ENCODE assay signal across 8 mouse cellular contexts in genomic region chr11:79339234-79339807, GRCm38 (mm10). TPM values are rescaled to one million over a fixed set of nuclear protein-coding genes. Genes with fewer than 3 reads are reported as not detected.
DNase-seq lines count a peak whose midpoint lies in the region; ATAC-seq and TF ChIP-seq lines count a peak whose summit lies in the region.

Gene Nf1, plus strand, starts transcription at chr11:79339693.

- peaks cover 0 to 18% of the 10 kb centered on the region in 2 experiments; a peak in 2 of 4 replicates for H3K36me3 ChIP-seq in MEL (ENCODE audit: control insufficient read depth in 1 of 2, insufficient read depth in 2 of 2, low read length in 2 of 2)
- H3K36me3 ChIP-seq in lung, embryonic 16.5 days (ENCODE audit: control insufficient read depth, insufficient read depth, low read length) = no peaks in the 10 kb centered on the region; the same call in 1 of the 2 replicates

- peak; percentile 55 to 79; a peak in 3 of 4 replicates for TF ChIP-seq POLR2A in MEL (IDR thresholded peaks at IDR 0.05; ENCODE audit: control insufficient read depth in 1 of 2, insufficient read depth in 1 of 2, low read depth in 1 of 2, low read length in 2 of 2, poor library complexity in 1 of 2)
- TF ChIP-seq POLR2A in cerebellum, adult 2 months (IDR thresholded peaks at IDR 0.05; ENCODE audit: borderline replicate concordance, insufficient read depth, low read length) = peak; percentile 60; the same call in 1 of the 2 replicates

- no peak for TF ChIP-seq CTCF in MEL (IDR thresholded peaks at IDR 0.05 in 2 of 3, conservative IDR thresholded peaks at IDR 0.05 in 1 of 3; ENCODE audit: control insufficient read depth in 1 of 3, insufficient read depth in 1 of 3, low read depth in 2 of 3, low read length in 3 of 3, poor library complexity in 1 of 3, severe bottlenecking in 1 of 3)
- TF ChIP-seq CTCF in cerebellum, adult 2 months (IDR thresholded peaks at IDR 0.05; ENCODE audit: borderline replicate concordance, insufficient read depth, low read depth, low read length) = no peak

- peak within 1 kb of the TSS; percentile 95 for H3K9ac ChIP-seq in MEL (ENCODE audit: control insufficient read depth, low read depth, low read length, poor library complexity, severe bottlenecking)
- peak within 1 kb of the TSS; percentile 98 for H3K9ac ChIP-seq in lung, embryonic 16.5 days (ENCODE audit: low read length)

- peak; percentile 98 for DNase-seq in MEL (ENCODE audit: low read depth, low spot score)
- peak; percentile 94 to 95 for DNase-seq in cerebellum, adult 2 months
- DNase-seq in forelimb bud, embryonic 11.5 days (ENCODE audit: low read depth, low spot score) = peak; percentile 96
- DNase-seq in layer of hippocampus, adult 9-10 months (ENCODE audit: low spot score) = peak; percentile 82
- peak; percentile 96 for DNase-seq in ovary, postnatal 10 days (ENCODE audit: low spot score)
- DNase-seq in thymus, postnatal 10 days (ENCODE audit: low spot score in 2 of 2) = peak; percentile 74

- no peak; a peak in 1 of 4 replicates for TF ChIP-seq EP300 in MEL (IDR thresholded peaks at IDR 0.05; ENCODE audit: low read depth in 1 of 2, low read length in 2 of 2)

- H3K27ac ChIP-seq in MEL (ENCODE audit: control insufficient read depth, low read depth, low read length) = peak within 1 kb of the TSS; percentile 74
- H3K27ac ChIP-seq in cerebellum, adult 2 months (ENCODE audit: insufficient read depth, low read length) = peak within 1 kb of the TSS; percentile 79
- peak within 1 kb of the TSS; percentile 87 for H3K27ac ChIP-seq in lung, embryonic 16.5 days (ENCODE audit: low read length)

- peak within 1 kb of the TSS; percentile 90 to 95 for H3K4me3 ChIP-seq in MEL (ENCODE audit: control insufficient read depth in 1 of 2, insufficient read depth in 1 of 2, low read depth in 2 of 2, low read length in 2 of 2)
- H3K4me3 ChIP-seq in cerebellum, adult 2 months (replicated peaks; ENCODE audit: insufficient read depth, low read depth, low read length) = peak within 1 kb of the TSS; percentile 64
- H3K4me3 ChIP-seq in lung, embryonic 16.5 days (ENCODE audit: low read length) = peak within 1 kb of the TSS; percentile 96

- peaks cover 19% of the 10 kb centered on the region for H3K79me2 ChIP-seq in MEL (ENCODE audit: control insufficient read depth, insufficient read depth, low read length, poor library complexity)

- peaks cover 18 to 21% of the 10 kb centered on the region in 2 experiments for H3K4me1 ChIP-seq in MEL (ENCODE audit: control insufficient read depth in 1 of 2, insufficient read depth in 2 of 2, low read length in 2 of 2)
- no peaks in the 10 kb centered on the region for H3K4me1 ChIP-seq in cerebellum, adult 2 months (ENCODE audit: control insufficient read depth, insufficient read depth, low read length)
- peaks cover 9% of the 10 kb centered on the region; the same call in 1 of the 2 replicates for H3K4me1 ChIP-seq in lung, embryonic 16.5 days (replicated peaks; ENCODE audit: control insufficient read depth, insufficient read depth, low read length)

- H3K4me2 ChIP-seq in lung, embryonic 16.5 days (ENCODE audit: low read depth, low read length) = peak within 1 kb of the TSS; percentile 81

- no peaks in the 10 kb centered on the region for H3K9me3 ChIP-seq in MEL (replicated peaks; ENCODE audit: insufficient read depth, low read length)
- H3K9me3 ChIP-seq in lung, embryonic 16.5 days (ENCODE audit: control insufficient read depth, low read length) = no peaks in the 10 kb centered on the region

- ATAC-seq in hematopoietic stem cell, adult 5-6 weeks (replicated peaks in 1 of 2; ENCODE audit: insufficient read depth in 1 of 2, low FRiP score in 2 of 2, low TSS enrichment in 1 of 2, low read depth in 1 of 2, poor library complexity in 2 of 2, severe bottlenecking in 2 of 2) = peak; percentile 82 to 91
- peak; percentile 96 for ATAC-seq in lung, embryonic 16.5 days (ENCODE audit: low read depth)

- 1% methylated on average over 48 of the region's 49 CpGs for WGBS in cerebellum, adult 2 months
- 0% methylated on average over 46 of the region's 49 CpGs for WGBS in lung, embryonic 16.5 days

- H3K27me3 ChIP-seq in MEL (ENCODE audit: control insufficient read depth in 1 of 2, insufficient read depth in 2 of 2, low read length in 2 of 2) = no peaks in the 10 kb centered on the region
- H3K27me3 ChIP-seq in cerebellum, adult 2 months (ENCODE audit: control insufficient read depth, insufficient read depth, low read length) = no peaks in the 10 kb centered on the region
- no peaks in the 10 kb centered on the region for H3K27me3 ChIP-seq in lung, embryonic 16.5 days (ENCODE audit: control insufficient read depth, insufficient read depth, low read depth, low read length)

- no peak for TF ChIP-seq RAD21 in MEL (IDR thresholded peaks at IDR 0.05; ENCODE audit: low read depth, low read length)

TF ChIP-seq in MEL, 35 proteins besides CTCF, POLR2A, EP300 and RAD21:
- TF ChIP-seq ELF1 (IDR thresholded peaks at IDR 0.05; ENCODE audit: low read depth, low read length) (peak; percentile 79), MAX (IDR thresholded peaks at IDR 0.05; ENCODE audit: low read length) (peak; percentile 68), MAZ (IDR thresholded peaks at IDR 0.05; ENCODE audit: low read depth, low read length) (peak; percentile 98), ZNF384 (IDR thresholded peaks at IDR 0.05; ENCODE audit: low read depth, low read length) (peak; percentile 40; the same call in 1 of the 2 replicates), SMC3 (IDR thresholded peaks at IDR 0.05; ENCODE audit: low read depth, low read length) (0 out of 2 replicates have a peak, but pooled peaks have one; percentile 9), GABPA (IDR thresholded peaks at IDR 0.05; ENCODE audit: low read depth, low read length) (no peak), POLR2AphosphoS5 (IDR thresholded peaks at IDR 0.05; ENCODE audit: borderline replicate concordance, low read depth, low read length) (no peak), ZC3H11A (IDR thresholded peaks at IDR 0.05; ENCODE audit: low read depth, low read length) (no peak), MXI1 (IDR thresholded peaks at IDR 0.05; ENCODE audit: low read depth, low read length) (peak; percentile 64; the same call in 1 of the 2 replicates), HCFC1 (IDR thresholded peaks at IDR 0.05; ENCODE audit: low read depth, low read length) (peak; percentile 76), MYB (IDR thresholded peaks at IDR 0.05; ENCODE audit: low read depth, low read length) (0 out of 2 replicates have a peak, but pooled peaks have one; percentile 15), RCOR1 (IDR thresholded peaks at IDR 0.05; ENCODE audit: low read depth, low read length) (no peak; the same call in 1 of the 2 replicates), E2F4 (IDR thresholded peaks at IDR 0.05; ENCODE audit: borderline replicate concordance, low read depth, low read length) (peak; percentile 57; the same call in 1 of the 2 replicates), USF2 (IDR thresholded peaks at IDR 0.05; ENCODE audit: borderline replicate concordance in 1 of 2, insufficient read depth in 1 of 2, low read depth in 1 of 2, low read length in 2 of 2) (no peak), SIN3A (IDR thresholded peaks at IDR 0.05; ENCODE audit: low read length) (peak; percentile 79), ETS1 (IDR thresholded peaks at IDR 0.05; ENCODE audit: low read depth, low read length) (peak; percentile 64), NELFE (IDR thresholded peaks at IDR 0.05; ENCODE audit: low read depth, low read length) (peak; percentile 89), POLR2AphosphoS2 (IDR thresholded peaks at IDR 0.05; ENCODE audit: low read length) (peak; percentile 72; the same call in 1 of the 2 replicates), BHLHE40 (IDR thresholded peaks at IDR 0.05; ENCODE audit: borderline replicate concordance, low read depth, low read length) (0 out of 2 replicates have a peak, but pooled peaks have one; percentile 16), MAFK (IDR thresholded peaks at IDR 0.05; ENCODE audit: borderline replicate concordance, low read depth, low read length) (no peak), CHD1 (IDR thresholded peaks at IDR 0.05; ENCODE audit: low read depth, low read length) (peak; percentile 71; the same call in 1 of the 2 replicates), MEF2A (IDR thresholded peaks at IDR 0.05; ENCODE audit: extremely low read depth, insufficient replicate concordance, low read depth, low read length, poor library complexity, severe bottlenecking) (no peak), USF1 (IDR thresholded peaks at IDR 0.05; ENCODE audit: low read depth, low read length) (peak; percentile 41), GATA1 (IDR thresholded peaks at IDR 0.05; ENCODE audit: low read depth, low read length) (0 out of 2 replicates have a peak, but pooled peaks have one; percentile 26), CHD2 (IDR thresholded peaks at IDR 0.05; ENCODE audit: low read length) (no peak), TAL1 (IDR thresholded peaks at IDR 0.05; ENCODE audit: low read length) (no peak), TCF12 (IDR thresholded peaks at IDR 0.05; ENCODE audit: low read depth, low read length) (peak; percentile 67; the same call in 1 of the 2 replicates), UBTF (IDR thresholded peaks at IDR 0.05; ENCODE audit: borderline replicate concordance, insufficient read depth, low read depth, low read length) (no peak), TBP (IDR thresholded peaks at IDR 0.05; ENCODE audit: low read depth, low read length) (peak; percentile 69), JUND (IDR thresholded peaks at IDR 0.05; ENCODE audit: low read depth, low read length) (peak; percentile 83; the same call in 1 of the 2 replicates), MYC (IDR thresholded peaks at IDR 0.05; ENCODE audit: low read depth, low read length) (peak; percentile 65; the same call in 1 of the 2 replicates), ZMIZ1 (IDR thresholded peaks at IDR 0.05; ENCODE audit: low read depth, low read length) (peak; percentile 85), ZKSCAN1 (IDR thresholded peaks at IDR 0.05; ENCODE audit: low read depth, low read length) (no peak), KAT2A (conservative IDR thresholded peaks at IDR 0.05; ENCODE audit: low read depth, low read length) (peak; percentile 54), NRF1 (IDR thresholded peaks at IDR 0.05; ENCODE audit: insufficient read depth, low read depth, low read length, poor library complexity, severe bottlenecking) (peak; percentile 99)

RNA-seq across cellular contexts. Expression of gene Nf1, which starts in this region (rescaled TPM):
- 13.2 and 14.8 TPM in 2 replicates for total RNA-seq in MEL (2012; rRNA removed)
- 100 to 1,000 TPM in 1 of 2 experiments, 10 to 100 TPM in 1; 20.3 to 108 TPM for polyA plus RNA-seq in MEL (2012; ENCODE audit: insufficient read depth in 1 of 2, insufficient read length in 2 of 2, low read depth in 1 of 2, low replicate concordance in 2 of 2, missing spikeins in 1 of 2)
- 37.4 and 40.6 TPM in 2 replicates for polyA plus RNA-seq in cerebellum, adult 2 months (2012; rRNA removed)
- total RNA-seq in hematopoietic stem cell, adult 5-6 weeks (2017) = 9.9 and 17.6 TPM in 2 replicates
- polyA plus RNA-seq in lung, embryonic 16.5 days (2015; fragmentation: Nextera tagmentation; extraction: Ambion mirVana) = 5.8 and 8.2 TPM in 2 replicates

Comparison
In these comparisons a context has a peak if more than half of its experiments do, and no peak if none do; other contexts are left out.
1. Peak in every context shown above with its lines: DNase-seq, ATAC-seq, H3K4me3 ChIP-seq and H3K27ac ChIP-seq.